Comparison of ENCODE assay signal across 11 mouse cellular contexts in the genomic region with DNA sequence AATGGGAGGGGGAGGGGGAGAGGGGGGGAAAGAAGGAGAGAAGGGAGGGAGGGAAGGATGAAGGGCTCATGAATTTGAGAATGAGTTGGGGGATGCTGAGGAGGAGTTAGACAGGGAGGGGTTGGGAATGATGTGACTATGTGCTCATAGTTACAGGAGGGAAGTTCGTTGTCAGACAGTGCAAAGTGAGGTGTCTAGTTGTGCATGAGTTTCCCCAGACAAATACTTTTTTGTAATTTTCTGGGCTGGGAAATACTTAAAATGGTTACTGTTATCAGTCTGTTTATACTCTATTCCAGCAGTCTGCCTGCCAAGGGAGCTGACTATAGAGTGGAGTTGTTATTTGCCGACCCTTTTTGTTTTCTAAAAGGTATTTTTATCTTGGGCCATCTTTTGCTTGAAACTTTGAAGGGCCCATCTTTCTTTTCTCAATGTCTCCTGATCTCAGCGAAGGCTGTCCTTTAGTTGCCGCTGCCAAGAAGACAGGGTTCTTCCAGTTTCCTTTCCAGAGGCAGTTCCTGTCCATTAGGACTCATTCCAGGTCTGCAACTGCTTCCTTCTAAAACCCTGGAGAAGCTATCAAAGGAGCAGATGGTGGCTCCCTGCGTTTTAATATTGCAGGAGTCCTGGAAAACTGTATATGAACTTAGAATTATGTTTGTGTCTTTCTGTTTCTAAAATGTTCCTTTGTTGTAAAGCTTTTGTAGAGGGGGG.
DNase-seq lines count a peak whose midpoint lies in the region; ATAC-seq lines count a peak whose summit lies in the region.
"Had no signal": no experiment of that assay in that cellular context is flagged by ENCODE, and none has a peak within 500 bp of the region (broad histone marks: within the 10 kb centered on the region; RNA-seq: fewer than 3 reads in every experiment).

No protein-coding gene starts in this region.

- H3K27ac ChIP-seq in heart, embryonic 13.5 days (replicated peaks) = peak overlapping the region; percentile 30; the same call in 1 of the 2 replicates
- H3K27ac ChIP-seq: midbrain, embryonic 15.5 days had no signal

- no peaks in the 10 kb centered on the region for H3K9me3 ChIP-seq in heart, embryonic 13.5 days
- H3K9me3 ChIP-seq: G1E; midbrain, embryonic 15.5 days had no signal

- peaks cover 17% of the 10 kb centered on the region for H3K4me1 ChIP-seq in heart, embryonic 13.5 days

- H3K4me2 ChIP-seq in heart, embryonic 13.5 days = no peak overlapping the region
- H3K4me2 ChIP-seq: midbrain, embryonic 15.5 days had no signal

- no peaks in the 10 kb centered on the region for H3K36me3 ChIP-seq in heart, embryonic 13.5 days
- H3K36me3 ChIP-seq: G1E; midbrain, embryonic 15.5 days had no signal

- peak; percentile 25 to 44 for DNase-seq in cerebellum, adult 18-20 months
- no peak for DNase-seq in cerebellum, adult 11-12 months
- peak; percentile 42 for DNase-seq in kidney, adult 9 months
- DNase-seq in kidney, adult 18-20 months = no peak
- peak; percentile 57 for DNase-seq in lung, postnatal 10 days
- DNase-seq in layer of hippocampus, postnatal 25 days (ENCODE audit: extremely low spot score in 1 of 2, low spot score in 1 of 2) = no peak
- no peak for DNase-seq in neural tube, embryonic 10.5 days (ENCODE audit: extremely low spot score, low spot score)
- DNase-seq: liver had no signal

- no peak overlapping the region for H3K4me3 ChIP-seq in heart, embryonic 13.5 days
- H3K4me3 ChIP-seq: midbrain, embryonic 15.5 days had no signal

- H3K27me3 ChIP-seq in heart, embryonic 13.5 days (replicated peaks) = no peaks in the 10 kb centered on the region
- H3K27me3 ChIP-seq: midbrain, embryonic 15.5 days had no signal

- 52% methylated on average over 5 of the region's 5 CpGs for WGBS in heart, embryonic 13.5 days

- no peak for ATAC-seq in heart, embryonic 13.5 days (ENCODE audit: extremely low read depth, insufficient number of reproducible peaks, low FRiP score, low TSS enrichment)
- ATAC-seq: midbrain, embryonic 15.5 days had no signal

- no peak overlapping the region for H3K9ac ChIP-seq in heart, embryonic 13.5 days
- H3K9ac ChIP-seq: midbrain, embryonic 15.5 days had no signal

Comparison
In these comparisons a context has a peak if more than half of its experiments do, and no peak if none do; other contexts are left out.
1. DNase-seq: peak in cerebellum, adult 18-20 months (2 of 2), kidney, adult 9 months (single experiment) and lung, postnatal 10 days (single experiment); none in cerebellum, adult 11-12 months (single experiment), kidney, adult 18-20 months (single experiment), layer of hippocampus, postnatal 25 days (0 of 2) and neural tube, embryonic 10.5 days (single experiment).